Mouse (Mus musculus): ENCODE results near the gene Trappc2l. TPM values are rescaled to one million over a fixed set of nuclear protein-coding genes. Genes with fewer than 3 reads are reported as not detected.
"Not testable (repeated sequence)": the region's sequence is repeated elsewhere in the genome, so short reads cannot be mapped to it uniquely, and the experiment has no call there.

The Trappc2l gene
- polyA plus RNA-seq, 1 experiment from 2014 or later = 49.8 TPM

DNA sequence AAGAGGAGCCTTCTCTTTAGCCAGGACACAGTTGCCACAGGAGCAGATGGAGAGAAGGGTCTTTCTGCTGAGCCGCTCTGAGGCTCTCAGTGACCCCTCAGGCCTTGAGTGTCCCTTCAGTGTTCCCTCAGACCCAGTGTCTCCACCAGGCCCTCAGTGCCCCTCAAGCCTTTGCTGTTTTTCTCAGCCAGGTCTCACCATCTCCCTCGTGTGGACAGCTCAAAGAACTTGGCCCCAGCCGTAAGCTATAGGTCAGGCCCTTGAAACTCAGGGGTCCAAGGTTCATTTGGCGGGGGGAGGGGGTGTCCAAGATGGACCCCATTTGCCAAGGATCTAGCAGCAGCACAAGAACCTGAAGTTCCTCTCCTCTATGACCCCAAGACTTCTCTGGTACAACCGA lies 13.2 kb downstream of the Trappc2l start:
- no peaks in the 10 kb centered on the region; the same call in 1 of the 2 replicates for H3K27me3 ChIP-seq (ENCODE audit: control insufficient read depth, insufficient read depth, low read length)
- H3K27ac ChIP-seq (ENCODE audit: low read depth, low read length) = no peak overlapping the region
- no peaks in the 10 kb centered on the region for H3K4me1 ChIP-seq (ENCODE audit: control insufficient read depth, insufficient read depth, low read length)
- H3K9me3 ChIP-seq (replicated peaks; ENCODE audit: control insufficient read depth, low read length) = no peaks in the 10 kb centered on the region
- WGBS (ENCODE audit: insufficient replicate concordance) = 63% methylated on average over 5 of the region's 5 CpGs
- H3K4me3 ChIP-seq (ENCODE audit: low read depth, low read length) = no peak overlapping the region
- H3K9ac ChIP-seq (ENCODE audit: low read depth, low read length) = no peak overlapping the region; the same call in 1 of the 2 replicates
- H3K4me2 ChIP-seq = no peak overlapping the region
- ATAC-seq (replicated peaks; ENCODE audit: insufficient number of reproducible peaks, low FRiP score, low TSS enrichment) = no peak
- no peaks in the 10 kb centered on the region for H3K36me3 ChIP-seq (ENCODE audit: control insufficient read depth, insufficient read depth, low read length)

GRCm38 (mm10) chr8:122625811-122626210 lies 14.4 kb downstream of the Trappc2l start:
- H3K4me1 ChIP-seq (ENCODE audit: control insufficient read depth, insufficient read depth, low read length) = no peaks in the 10 kb centered on the region
- no peaks in the 10 kb centered on the region; the same call in 1 of the 2 replicates for H3K27me3 ChIP-seq (ENCODE audit: control insufficient read depth, insufficient read depth, low read length)
- H3K27ac ChIP-seq (ENCODE audit: low read depth, low read length) = no peak overlapping the region
- no peak for ATAC-seq (replicated peaks; ENCODE audit: insufficient number of reproducible peaks, low FRiP score, low TSS enrichment)
- WGBS (ENCODE audit: insufficient replicate concordance) = 84% methylated on average over 9 of the region's 9 CpGs
- H3K36me3 ChIP-seq (ENCODE audit: control insufficient read depth, insufficient read depth, low read length) = no peaks in the 10 kb centered on the region
- H3K9ac ChIP-seq (ENCODE audit: low read depth, low read length) = no peak overlapping the region
- no peaks in the 10 kb centered on the region for H3K9me3 ChIP-seq (replicated peaks; ENCODE audit: control insufficient read depth, low read length)
- H3K4me2 ChIP-seq = no peak overlapping the region
- no peak overlapping the region for H3K4me3 ChIP-seq (ENCODE audit: low read depth, low read length)

- no peaks in the 10 kb centered on the region for H3K4me1 ChIP-seq (ENCODE audit: control insufficient read depth, insufficient read depth, low read length)
- 85% methylated on average over 2 of the region's 2 CpGs for WGBS (ENCODE audit: insufficient replicate concordance)
- no peak overlapping the region for H3K4me3 ChIP-seq (ENCODE audit: low read depth, low read length)
- no peak overlapping the region for H3K27ac ChIP-seq (ENCODE audit: low read depth, low read length)
- no peak overlapping the region for H3K9ac ChIP-seq (ENCODE audit: low read depth, low read length)
- ATAC-seq (replicated peaks; ENCODE audit: insufficient number of reproducible peaks, low FRiP score, low TSS enrichment) = no peak
- no peaks in the 10 kb centered on the region for H3K9me3 ChIP-seq (replicated peaks; ENCODE audit: control insufficient read depth, low read length)
- no peaks in the 10 kb centered on the region for H3K27me3 ChIP-seq (ENCODE audit: control insufficient read depth, insufficient read depth, low read length)
- H3K36me3 ChIP-seq (ENCODE audit: control insufficient read depth, insufficient read depth, low read length) = no peaks in the 10 kb centered on the region
- H3K4me2 ChIP-seq = no peak overlapping the region
These were observed 15.5 kb downstream of the Trappc2l start for GRCm38 (mm10) chr8:122626896-122627295.

GRCm38 (mm10) chr8:122629388-122629787 lies 17.9 kb downstream of the Trappc2l start:
- ATAC-seq (replicated peaks; ENCODE audit: insufficient number of reproducible peaks, low FRiP score, low TSS enrichment) = no peak

DNA sequence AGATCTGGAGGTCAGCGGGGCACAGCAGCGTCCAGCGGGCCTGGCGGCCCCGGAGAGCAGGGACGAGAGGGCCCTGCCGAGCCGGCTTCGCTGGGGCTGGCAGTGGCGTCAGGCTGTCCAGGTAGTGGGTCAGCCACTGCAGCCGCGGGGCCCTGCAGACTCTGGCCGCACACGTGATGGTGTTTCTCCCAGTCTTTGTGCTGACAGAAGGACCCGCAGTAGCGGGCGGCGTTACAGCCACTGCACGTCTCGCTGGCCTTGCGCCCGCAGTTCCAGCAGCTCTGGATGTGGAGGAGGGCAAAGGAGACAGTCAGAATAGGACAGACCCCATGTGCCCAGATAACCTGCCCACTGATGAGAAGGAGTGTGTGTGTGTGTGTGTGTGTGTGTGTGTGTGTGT lies 19.3 kb downstream of the Trappc2l start:
- no peaks in the 10 kb centered on the region for H3K36me3 ChIP-seq (ENCODE audit: control insufficient read depth, insufficient read depth, low read length)
- H3K4me3 ChIP-seq (ENCODE audit: low read depth, low read length) = peak overlapping the region; percentile 21
- H3K9ac ChIP-seq (ENCODE audit: low read depth, low read length) = peak overlapping the region; percentile 46; the same call in 1 of the 2 replicates
- H3K27ac ChIP-seq (ENCODE audit: low read depth, low read length) = no peak overlapping the region
- H3K4me1 ChIP-seq (ENCODE audit: control insufficient read depth, insufficient read depth, low read length) = peaks cover 5% of the 10 kb centered on the region
- no peak for ATAC-seq (replicated peaks; ENCODE audit: insufficient number of reproducible peaks, low FRiP score, low TSS enrichment)
- peak overlapping the region; percentile 55 for H3K4me2 ChIP-seq
- no peaks in the 10 kb centered on the region for H3K27me3 ChIP-seq (ENCODE audit: control insufficient read depth, insufficient read depth, low read length)
- WGBS (ENCODE audit: insufficient replicate concordance) = 44% methylated on average over 20 of the region's 22 CpGs
- no peaks in the 10 kb centered on the region for H3K9me3 ChIP-seq (replicated peaks; ENCODE audit: control insufficient read depth, low read length)

More at GRCm38 (mm10) chr8:122629388-122629787, 17.9 kb downstream of the Trappc2l start:
- Histone ChIP-seq H3K4me1 (ENCODE audit: control insufficient read depth, insufficient read depth, low read length) (no peaks in the 10 kb centered on the region), H3K36me3 (ENCODE audit: control insufficient read depth, insufficient read depth, low read length) (no peaks in the 10 kb centered on the region), H3K4me2 (no peak overlapping the region), H3K27ac (ENCODE audit: low read depth, low read length) (no peak overlapping the region), H3K9me3 (replicated peaks; ENCODE audit: control insufficient read depth, low read length) (no peaks in the 10 kb centered on the region), H3K27me3 (ENCODE audit: control insufficient read depth, insufficient read depth, low read length) (no peaks in the 10 kb centered on the region), H3K9ac (ENCODE audit: low read depth, low read length) (no peak overlapping the region), H3K4me3 (ENCODE audit: low read depth, low read length) (no peak overlapping the region)
- WGBS (ENCODE audit: insufficient replicate concordance) = 60% methylated on average over 10 of the region's 10 CpGs

DNA sequence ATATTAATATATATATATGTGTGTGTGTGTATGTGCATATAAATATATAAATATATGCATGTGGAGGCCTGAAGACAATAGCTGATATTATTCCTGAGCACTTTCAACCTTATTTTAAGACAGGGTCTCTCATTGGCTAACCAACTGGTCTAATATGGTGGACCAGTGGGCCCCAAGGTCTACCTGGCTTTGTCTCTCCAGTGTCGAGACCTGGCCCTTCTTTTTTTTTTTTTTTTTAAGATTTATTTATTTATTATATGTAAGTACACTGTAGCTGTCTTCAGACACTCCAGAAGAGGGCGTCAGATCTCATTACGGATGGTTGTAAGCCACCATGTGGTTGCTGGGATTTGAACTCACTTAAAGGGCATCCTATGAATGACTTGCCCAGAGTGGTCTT lies 20.7 kb downstream of the Trappc2l start:
- not testable (repeated sequence) for H3K27me3 ChIP-seq (ENCODE audit: control insufficient read depth, insufficient read depth, low read length); H3K9me3 ChIP-seq (replicated peaks; ENCODE audit: control insufficient read depth, low read length); H3K27ac ChIP-seq (ENCODE audit: low read depth, low read length); H3K4me3 ChIP-seq (ENCODE audit: low read depth, low read length); H3K4me2 ChIP-seq; H3K9ac ChIP-seq (ENCODE audit: low read depth, low read length); ATAC-seq (replicated peaks; ENCODE audit: insufficient number of reproducible peaks, low FRiP score, low TSS enrichment); H3K36me3 ChIP-seq (ENCODE audit: control insufficient read depth, insufficient read depth, low read length)
- peaks cover 16% of the 10 kb centered on the region for H3K4me1 ChIP-seq (ENCODE audit: control insufficient read depth, insufficient read depth, low read length)
- WGBS (ENCODE audit: insufficient replicate concordance) = 68% methylated on average over 3 of the region's 3 CpGs

GRCm38 (mm10) chr8:122633205-122633604 lies 21.8 kb downstream of the Trappc2l start:
- H3K27ac ChIP-seq (ENCODE audit: low read depth, low read length) = no peak overlapping the region
- H3K9ac ChIP-seq (ENCODE audit: low read depth, low read length) = no peak overlapping the region
- H3K36me3 ChIP-seq (ENCODE audit: control insufficient read depth, insufficient read depth, low read length) = no peaks in the 10 kb centered on the region; the same call in 1 of the 2 replicates
- H3K9me3 ChIP-seq (replicated peaks; ENCODE audit: control insufficient read depth, low read length) = no peaks in the 10 kb centered on the region
- no peak for ATAC-seq (replicated peaks; ENCODE audit: insufficient number of reproducible peaks, low FRiP score, low TSS enrichment)
- peaks cover 16% of the 10 kb centered on the region for H3K4me1 ChIP-seq (ENCODE audit: control insufficient read depth, insufficient read depth, low read length)
- H3K4me2 ChIP-seq = no peak overlapping the region
- H3K27me3 ChIP-seq (ENCODE audit: control insufficient read depth, insufficient read depth, low read length) = no peaks in the 10 kb centered on the region
- 91% methylated on average over 14 of the region's 14 CpGs for WGBS (ENCODE audit: insufficient replicate concordance)
- H3K4me3 ChIP-seq (ENCODE audit: low read depth, low read length) = no peak overlapping the region

DNA sequence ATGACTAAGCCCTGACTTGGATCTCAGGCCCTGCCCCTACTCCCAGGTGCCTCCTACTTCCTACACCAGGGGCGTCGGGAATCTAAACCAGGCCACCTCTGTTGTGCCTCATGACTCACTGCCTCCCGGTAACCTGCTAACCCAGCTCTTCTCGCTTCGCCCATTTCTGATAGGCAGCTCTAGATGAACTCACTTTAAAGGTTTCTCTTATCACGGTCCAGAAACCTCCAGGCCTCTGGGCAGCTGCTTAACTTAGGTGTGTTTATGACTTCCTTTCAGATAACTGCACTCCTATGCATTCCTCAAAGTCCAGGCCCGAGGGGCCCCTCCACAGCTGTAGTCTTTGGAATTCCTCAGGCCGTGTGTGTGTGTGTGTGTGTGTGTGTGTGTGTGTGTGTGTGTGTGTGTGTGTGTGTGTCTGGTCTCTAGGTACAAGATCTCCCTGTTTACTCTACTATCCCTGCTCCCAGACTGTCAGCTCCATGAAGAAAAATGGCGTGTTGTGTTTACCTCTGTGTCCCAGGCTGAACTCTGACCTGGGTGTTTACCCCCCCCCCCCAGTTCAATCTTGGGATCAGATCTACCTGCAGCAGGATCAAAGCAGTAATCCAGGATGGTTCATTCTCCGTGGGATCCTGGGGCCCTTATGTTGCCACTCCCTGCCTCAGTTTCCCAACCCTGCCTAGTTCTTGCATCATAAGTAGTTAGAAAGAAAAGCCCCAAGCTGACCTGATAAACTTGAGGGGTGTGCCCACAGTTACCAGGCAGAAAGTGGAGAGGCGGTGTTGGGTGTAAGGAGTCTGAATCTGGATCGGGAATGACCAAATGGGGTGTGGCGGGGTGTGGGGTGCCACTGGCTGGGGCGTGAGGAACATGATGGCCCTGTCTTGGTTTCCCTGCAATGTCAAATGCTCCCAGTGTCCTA lies 24.7 kb downstream of the Trappc2l start:
- H3K27me3 ChIP-seq (ENCODE audit: control insufficient read depth, insufficient read depth, low read length) = no peaks in the 10 kb centered on the region
- no peak overlapping the region for H3K9ac ChIP-seq (ENCODE audit: low read depth, low read length)
- H3K4me3 ChIP-seq (ENCODE audit: low read depth, low read length) = no peak overlapping the region
- WGBS (ENCODE audit: insufficient replicate concordance) = 34% methylated on average over 14 of the region's 14 CpGs
- 0 out of 2 replicates have a peak, but pooled peaks have one; percentile 31 for ATAC-seq (replicated peaks; ENCODE audit: insufficient number of reproducible peaks, low FRiP score, low TSS enrichment)
- H3K4me2 ChIP-seq = no peak overlapping the region
- peaks cover 31% of the 10 kb centered on the region for H3K4me1 ChIP-seq (ENCODE audit: control insufficient read depth, insufficient read depth, low read length)
- H3K36me3 ChIP-seq (ENCODE audit: control insufficient read depth, insufficient read depth, low read length) = no peaks in the 10 kb centered on the region; the same call in 1 of the 2 replicates
- H3K9me3 ChIP-seq (replicated peaks; ENCODE audit: control insufficient read depth, low read length) = no peaks in the 10 kb centered on the region
- H3K27ac ChIP-seq (ENCODE audit: low read depth, low read length) = no peak overlapping the region; the same call in 1 of the 2 replicates
